In the genomic region with DNA sequence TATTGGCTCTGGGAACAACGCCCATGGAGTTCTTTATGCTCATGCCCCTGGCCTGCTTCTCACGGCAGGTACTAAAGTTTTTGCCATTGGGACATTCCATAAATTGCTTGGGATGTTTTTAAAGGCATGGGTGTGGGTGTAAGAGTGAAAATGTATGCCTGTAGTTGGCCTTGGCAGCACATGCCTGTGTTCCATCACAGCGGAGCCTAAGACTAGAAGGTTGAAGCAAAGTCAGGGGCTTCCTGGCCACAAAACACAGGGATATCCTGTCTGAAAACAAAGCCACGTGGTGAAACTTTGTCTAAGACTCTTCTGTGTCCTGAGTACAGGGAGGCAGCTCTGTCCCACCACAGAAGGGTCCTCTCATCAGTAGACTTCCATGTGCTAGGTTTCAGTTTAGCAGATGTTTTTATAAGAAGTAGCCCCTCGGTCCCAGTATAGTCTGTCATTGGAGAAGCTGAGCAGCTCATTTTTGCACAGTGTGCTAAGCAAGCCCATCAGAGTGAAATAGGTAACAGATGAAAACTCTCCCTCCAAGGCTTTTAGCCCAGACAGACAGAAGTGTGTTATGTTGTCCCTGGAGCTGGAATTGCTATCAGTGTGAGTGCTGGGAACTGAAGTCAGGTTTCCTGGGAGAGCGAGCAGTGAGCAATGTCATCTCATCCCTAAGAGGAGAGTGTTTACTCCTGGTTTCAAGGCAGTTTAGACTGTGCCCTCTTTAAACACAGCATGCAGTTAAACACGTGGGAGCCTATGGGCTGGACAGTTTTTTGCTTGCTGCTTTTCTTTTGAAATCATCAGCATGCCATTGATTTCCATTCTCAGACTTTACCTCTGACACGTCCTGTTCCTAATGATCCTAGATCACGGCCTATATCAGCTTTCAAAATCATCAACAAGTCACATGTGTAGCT, we compare ENCODE assay signal across 19 mouse cellular contexts. TPM values are rescaled to one million over a fixed set of nuclear protein-coding genes. Genes with fewer than 3 reads are reported as not detected.
DNase-seq lines count a peak whose midpoint lies in the region; ATAC-seq and TF ChIP-seq lines count a peak whose summit lies in the region.
"Had no signal": no experiment of that assay in that cellular context is flagged by ENCODE, and none has a peak within 500 bp of the region (broad histone marks: within the 10 kb centered on the region; RNA-seq: fewer than 3 reads in every experiment).

No protein-coding gene starts in this region.

- ATAC-seq in heart, embryonic 15.5 days (replicated peaks; ENCODE audit: insufficient number of reproducible peaks, insufficient read depth, low FRiP score, low read depth) = no peak
- ATAC-seq in liver, embryonic 15.5 days (ENCODE audit: insufficient read depth) = peak; percentile 66
- ATAC-seq in activated CD4-positive, CD25-positive, alpha-beta regulatory T cell, adult 4 months = no peak
- ATAC-seq: forebrain, embryonic 15.5 days had no signal

- TF ChIP-seq CTCF in liver, adult 2 months (IDR thresholded peaks at IDR 0.05; ENCODE audit: low read depth, low read length) = no peak
- no peak for TF ChIP-seq CTCF in embryonic fibroblast, embryonic 13.5 days (IDR thresholded peaks at IDR 0.05; ENCODE audit: borderline replicate concordance, insufficient read depth, low read length)

- 57% methylated on average over 9 of the region's 9 CpGs for WGBS in heart, embryonic 15.5 days
- WGBS in liver, adult 2 months = 42% methylated on average over 9 of the region's 9 CpGs
- whole genome bisulfite sequencing in liver, embryonic 15.5 days (ENCODE audit: insufficient replicate concordance) = 66% methylated on average over 9 of the region's 9 CpGs

- H3K36me3 ChIP-seq in heart, embryonic 15.5 days = peaks cover 3% of the 10 kb centered on the region; the same call in 1 of the 2 replicates
- peaks cover 1% of the 10 kb centered on the region; the same call in 1 of the 2 replicates for H3K36me3 ChIP-seq in liver, adult 2 months (ENCODE audit: control insufficient read depth, insufficient read depth, low read length)
- peaks cover 50% of the 10 kb centered on the region for H3K36me3 ChIP-seq in liver, embryonic 15.5 days (replicated peaks)
- H3K36me3 ChIP-seq: hindbrain, embryonic 15.5 days had no signal

- H3K27me3 ChIP-seq in heart, embryonic 15.5 days = no peaks in the 10 kb centered on the region
- no peaks in the 10 kb centered on the region for H3K27me3 ChIP-seq in liver, adult 2 months (ENCODE audit: control insufficient read depth, insufficient read depth, low read length)
- no peaks in the 10 kb centered on the region for H3K27me3 ChIP-seq in liver, embryonic 15.5 days
- H3K27me3 ChIP-seq: forebrain, embryonic 15.5 days; hindbrain, embryonic 15.5 days had no signal

- peaks cover 12% of the 10 kb centered on the region; the same call in 1 of the 2 replicates for H3K4me1 ChIP-seq in heart, embryonic 15.5 days (replicated peaks)
- H3K4me1 ChIP-seq in liver, adult 2 months (ENCODE audit: control insufficient read depth, insufficient read depth, low read length) = peaks cover 21% of the 10 kb centered on the region
- peaks cover 13% of the 10 kb centered on the region; the same call in 1 of the 2 replicates for H3K4me1 ChIP-seq in embryonic fibroblast, embryonic 13.5 days (ENCODE audit: control insufficient read depth, insufficient read depth, low read length)
- peaks cover 20% of the 10 kb centered on the region for H3K4me1 ChIP-seq in liver, embryonic 15.5 days (replicated peaks)
- H3K4me1 ChIP-seq: forebrain, embryonic 15.5 days had no signal

- no peaks in the 10 kb centered on the region for H3K9me3 ChIP-seq in heart, embryonic 15.5 days (replicated peaks)
- no peaks in the 10 kb centered on the region for H3K9me3 ChIP-seq in liver, embryonic 15.5 days (replicated peaks)
- H3K9me3 ChIP-seq: forebrain, embryonic 15.5 days; G1E; hindbrain, embryonic 15.5 days had no signal

- TF ChIP-seq POLR2A in liver, adult 2 months (IDR thresholded peaks at IDR 0.05; ENCODE audit: extremely low read depth, insufficient read depth, low read length) = no peak
- no peak for TF ChIP-seq POLR2A in embryonic fibroblast, embryonic 13.5 days (IDR thresholded peaks at IDR 0.05; ENCODE audit: low read depth, low read length)

- no peak overlapping the region for H3K4me2 ChIP-seq in heart, embryonic 15.5 days
- no peak overlapping the region for H3K4me2 ChIP-seq in liver, embryonic 15.5 days
- H3K4me2 ChIP-seq: forebrain, embryonic 15.5 days; hindbrain, embryonic 15.5 days had no signal

- H3K9ac ChIP-seq in heart, embryonic 15.5 days = no peak overlapping the region
- no peak overlapping the region for H3K9ac ChIP-seq in liver, adult 2 months (ENCODE audit: low read depth, low read length)
- no peak overlapping the region for H3K9ac ChIP-seq in liver, embryonic 15.5 days
- H3K9ac ChIP-seq: forebrain, embryonic 15.5 days; hindbrain, embryonic 15.5 days had no signal

- 0 out of 2 replicates have a peak overlapping the region, but pooled peaks have one; percentile 35 for H3K27ac ChIP-seq in heart, embryonic 15.5 days
- peak overlapping the region; percentile 55; the same call in 1 of the 2 replicates for H3K27ac ChIP-seq in liver, adult 2 months (replicated peaks; ENCODE audit: insufficient read depth, low read depth, low read length)
- H3K27ac ChIP-seq in embryonic fibroblast, embryonic 13.5 days (ENCODE audit: insufficient read depth, low read length) = peak overlapping the region; percentile 47
- H3K27ac ChIP-seq in liver, embryonic 15.5 days (replicated peaks) = peak overlapping the region; percentile 42
- H3K27ac ChIP-seq: forebrain, embryonic 15.5 days had no signal

- DNase-seq in heart, adult 18-20 months = no peak
- DNase-seq in liver, adult 2 months (ENCODE audit: extremely low read depth, low read depth, low spot score) = peak; percentile 47
- DNase-seq in liver = no peak
- DNase-seq in retina, embryonic 14.5 days (ENCODE audit: low spot score) = no peak
- DNase-seq: adrenal gland, postnatal 10 days; cerebellum, postnatal 10 days; gastrocnemius, postnatal 10 days; kidney, postnatal 10 days; layer of hippocampus, postnatal 36 days; lung, adult 18-20 months; midbrain, embryonic 14.5 days; right cerebral cortex, postnatal 4 days had no signal

- H3K79me2 ChIP-seq in liver, adult 2 months (ENCODE audit: control insufficient read depth, insufficient read depth, low read length) = no peaks in the 10 kb centered on the region

- no peak overlapping the region for H3K4me3 ChIP-seq in heart, embryonic 15.5 days
- no peak overlapping the region for H3K4me3 ChIP-seq in liver, adult 2 months (ENCODE audit: insufficient read depth, low read depth, low read length)
- no peak overlapping the region for H3K4me3 ChIP-seq in embryonic fibroblast, embryonic 13.5 days (ENCODE audit: insufficient read depth, low read length)
- H3K4me3 ChIP-seq in liver, embryonic 15.5 days (replicated peaks) = no peak overlapping the region
- H3K4me3 ChIP-seq: forebrain, embryonic 15.5 days; hindbrain, embryonic 15.5 days had no signal

RNA-seq across cellular contexts. Expression of a gene that starts 26.6 kb away (rescaled TPM):
- polyA plus RNA-seq in heart, embryonic 15.5 days (2015; fragmentation: Nextera tagmentation; extraction: Ambion mirVana) = 1.9 and 3.2 TPM in 2 replicates
- total RNA-seq in heart, adult 18-20 months (2021) = 1 to 10 TPM in 1 of 2 experiments, under 1 TPM in 1; 0.52 to 1.2 TPM
- 0.40 and 0.55 TPM in 2 replicates for total RNA-seq in liver, adult 2 months (2014; rRNA removed)
- polyA plus RNA-seq in liver, adult 2 months (2012; rRNA removed) = 0.40 and 0.50 TPM in 2 replicates
- polyA plus RNA-seq in embryonic fibroblast, embryonic 13.5 days (2011; ENCODE audit: insufficient read length, low read depth, missing spikeins) = 1.3 and 2.1 TPM in 2 replicates
- 1.2 and 1.4 TPM in 2 replicates for polyA plus RNA-seq in liver, embryonic 15.5 days (2015; fragmentation: Nextera tagmentation; extraction: Ambion mirVana)
- 1 to 10 TPM; 1.5 to 3.2 TPM for polyA plus RNA-seq in activated CD4-positive, CD25-positive, alpha-beta regulatory T cell, adult 4 months (2017; shearing (Covaris generic))

RNA-seq across cellular contexts. Expression of a gene that starts 39.5 kb away (rescaled TPM):
- polyA plus RNA-seq in heart, embryonic 15.5 days (2015; fragmentation: Nextera tagmentation; extraction: Ambion mirVana) = 10.3 and 15.3 TPM in 2 replicates
- total RNA-seq in heart, adult 18-20 months (2021) = 10 to 100 TPM; 10.4 to 10.8 TPM
- 2.0 and 2.8 TPM in 2 replicates for total RNA-seq in liver, adult 2 months (2014; rRNA removed)
- 4.6 and 6.3 TPM in 2 replicates for polyA plus RNA-seq in liver, adult 2 months (2012; rRNA removed)
- polyA plus RNA-seq in embryonic fibroblast, embryonic 13.5 days (2011; ENCODE audit: insufficient read length, low read depth, missing spikeins) = 17.9 and 22.1 TPM in 2 replicates
- 17.9 and 18.3 TPM in 2 replicates for polyA plus RNA-seq in liver, embryonic 15.5 days (2015; fragmentation: Nextera tagmentation; extraction: Ambion mirVana)
- polyA plus RNA-seq in activated CD4-positive, CD25-positive, alpha-beta regulatory T cell, adult 4 months (2017; shearing (Covaris generic)) = 1 to 10 TPM; 5.0 to 7.3 TPM

RNA-seq across cellular contexts. Expression of a gene that starts 47.6 kb away (rescaled TPM):
- polyA plus RNA-seq in heart, embryonic 15.5 days (2015; fragmentation: Nextera tagmentation; extraction: Ambion mirVana) = 30.1 and 32.8 TPM in 2 replicates
- 10 to 100 TPM; 87.6 to 95.7 TPM for total RNA-seq in heart, adult 18-20 months (2021)
- 26.6 and 39.5 TPM in 2 replicates for total RNA-seq in liver, adult 2 months (2014; rRNA removed)
- 43.6 and 46.8 TPM in 2 replicates for polyA plus RNA-seq in liver, adult 2 months (2012; rRNA removed)
- 117 and 126 TPM in 2 replicates for polyA plus RNA-seq in embryonic fibroblast, embryonic 13.5 days (2011; ENCODE audit: insufficient read length, low read depth, missing spikeins)
- 18.1 and 20.7 TPM in 2 replicates for polyA plus RNA-seq in liver, embryonic 15.5 days (2015; fragmentation: Nextera tagmentation; extraction: Ambion mirVana)
- polyA plus RNA-seq in activated CD4-positive, CD25-positive, alpha-beta regulatory T cell, adult 4 months (2017; shearing (Covaris generic)) = 10 to 100 TPM; 51.2 to 77.0 TPM

RNA-seq across cellular contexts. Expression of a gene that starts 52.1 kb away (rescaled TPM):
- 3.2 and 5.7 TPM in 2 replicates for polyA plus RNA-seq in heart, embryonic 15.5 days (2015; fragmentation: Nextera tagmentation; extraction: Ambion mirVana)
- total RNA-seq in heart, adult 18-20 months (2021) = 10 to 100 TPM; 28.3 to 31.3 TPM
- 14.4 and 25.8 TPM in 2 replicates for total RNA-seq in liver, adult 2 months (2014; rRNA removed)
- 34.3 and 64.4 TPM in 2 replicates for polyA plus RNA-seq in liver, adult 2 months (2012; rRNA removed)
- polyA plus RNA-seq in embryonic fibroblast, embryonic 13.5 days (2011; ENCODE audit: insufficient read length, low read depth, missing spikeins) = 15.2 and 16.4 TPM in 2 replicates
- 1.5 TPM in 2 replicates for polyA plus RNA-seq in liver, embryonic 15.5 days (2015; fragmentation: Nextera tagmentation; extraction: Ambion mirVana)
- not detected for polyA plus RNA-seq in activated CD4-positive, CD25-positive, alpha-beta regulatory T cell, adult 4 months (2017; shearing (Covaris generic))
- total RNA-seq: G1E had no signal
- polyA plus RNA-seq: G1E had no signal
